Mouse (Mus musculus): ENCODE measurements around the gene Serpina3g.

Serpina3g gene

GRCm38 (mm10) chr12:104279056-104279435 lies 43.0 kb downstream of the Serpina3g start:
- no peak for DNase-seq (ENCODE audit: low spot score in 2 of 2)

- DNase-seq (ENCODE audit: low spot score in 2 of 2), result no peak
These were observed 47.3 kb downstream of the Serpina3g start for GRCm38 (mm10) chr12:104283380-104283779.

- no peak for DNase-seq (ENCODE audit: low spot score in 2 of 2)
These were observed 52.3 kb downstream of the Serpina3g start for GRCm38 (mm10) chr12:104288336-104288735.

- DNase-seq (ENCODE audit: low spot score in 2 of 2), result no peak
These were observed 53.8 kb downstream of the Serpina3g start for GRCm38 (mm10) chr12:104289872-104290271.
